Mouse (Mus musculus) liver, embryonic 13.5 days (tissue): ENCODE results near the gene Ankrd52. TPM values are rescaled to one million over a fixed set of nuclear protein-coding genes. Genes with fewer than 3 reads are reported as not detected.
A peak's percentile ranks its signal among the peaks of the same experiment; 100 is the strongest.

Experiments used
- ATAC-seq: fragments of 200-750 bp; cut with Nextera tagmentation; 2 replicates; pipeline ENCODE4 v1.8.0; 2017; ENCODE audit warnings: low read depth, mild to moderate bottlenecking, moderate number of reproducible peaks, moderate library complexity
- DNase-seq: peaks from one replicate; pipeline ENCODE4 v3.0.0; 2022
- H3K27ac ChIP-seq: fragments of 300-500 bp; sonication (generic); 2 replicates; pipeline ENCODE4 v1.5.1; 2015; ENCODE audit warnings: moderate library complexity, mild to moderate bottlenecking, inconsistent platforms
- H3K27me3 ChIP-seq: fragments of 300-500 bp; sonication (generic); 2 replicates; pipeline ENCODE4 v1.6.1; 2015; ENCODE audit warnings: mild to moderate bottlenecking, inconsistent platforms
- H3K36me3 ChIP-seq: fragments of 300-500 bp; sonication (generic); 2 replicates; pipeline ENCODE4 v1.6.1; 2015; ENCODE audit warnings: mild to moderate bottlenecking, inconsistent platforms
- H3K4me1 ChIP-seq: fragments of 300-500 bp; sonication (generic); replicated peaks from 2 replicates; pipeline ENCODE4 v1.6.1; 2015; ENCODE audit warnings: inconsistent platforms
- H3K4me2 ChIP-seq: fragments of 300-500 bp; sonication (generic); 2 replicates; pipeline ENCODE4 v1.6.1; 2015; ENCODE audit warnings: inconsistent platforms, mild to moderate bottlenecking, moderate library complexity
- H3K4me3 ChIP-seq: fragments of 300-500 bp; sonication (generic); replicated peaks from 2 replicates; pipeline ENCODE4 v1.5.1; 2015; ENCODE audit warnings: mild to moderate bottlenecking, inconsistent platforms
- H3K9ac ChIP-seq: fragments of 300-500 bp; sonication (generic); 2 replicates; pipeline ENCODE4 v1.6.1; 2015; ENCODE audit warnings: mild to moderate bottlenecking, inconsistent platforms
- H3K9me3 ChIP-seq: fragments of 300-500 bp; sonication (generic); replicated peaks from 2 replicates; pipeline ENCODE4 v1.6.1; 2016; ENCODE audit warnings: inconsistent platforms
- WGBS: fragments of 180-500 bp; shearing (Covaris S2); methylation state at CpG from one replicate; pipeline ENCODE4 v1.1.7; 2015; ENCODE audit not compliant: insufficient replicate concordance; 5-methylcytosine and 5-hydroxymethylcytosine counted together
- polyA plus RNA-seq: library from polyadenylated mRNA; unstranded; fragments of >200 nt; fragmentation: Nextera tagmentation; extraction: Ambion mirVana; gene quantifications from 2 replicates; pipeline ENCODE4 v1.2.1, GENCODE M21; 2015

Gene Ankrd52
- polyA plus RNA-seq, 1 experiment from 2014 or later: 5.0 TPM

- H3K9ac ChIP-seq: no peak overlapping the region
- peaks cover 90% of the 10 kb centered on the region for H3K36me3 ChIP-seq
- peak; percentile 47; the same call in 1 of the 2 replicates for ATAC-seq
- WGBS: 76% methylated on average over 8 of the region's 8 CpGs
- H3K27ac ChIP-seq: no peak overlapping the region
- no peak overlapping the region for H3K4me3 ChIP-seq
- H3K4me2 ChIP-seq: no peak overlapping the region
- peaks cover 22% of the 10 kb centered on the region for H3K4me1 ChIP-seq
- H3K9me3 ChIP-seq: no peaks in the 10 kb centered on the region
- no peaks in the 10 kb centered on the region for H3K27me3 ChIP-seq
- no peak for DNase-seq
Measured at GRCm38 (mm10) chr10:128382482-128382881, 5.6 kb downstream of the Ankrd52 start.

GRCm38 (mm10) chr10:128385902-128386301 lies 9.0 kb downstream of the Ankrd52 start:
- H3K27me3 ChIP-seq: no peaks in the 10 kb centered on the region
- H3K4me1 ChIP-seq: peaks cover 10% of the 10 kb centered on the region; the same call in 1 of the 2 replicates
- no peak overlapping the region for H3K9ac ChIP-seq
- WGBS: 89% methylated on average over 7 of the region's 7 CpGs
- peaks cover 99% of the 10 kb centered on the region for H3K36me3 ChIP-seq
- H3K9me3 ChIP-seq: no peaks in the 10 kb centered on the region
- no peak overlapping the region for H3K4me3 ChIP-seq
- H3K4me2 ChIP-seq: no peak overlapping the region
- ATAC-seq (no peak), DNase-seq (no peak)
- H3K27ac ChIP-seq: no peak overlapping the region

DNA sequence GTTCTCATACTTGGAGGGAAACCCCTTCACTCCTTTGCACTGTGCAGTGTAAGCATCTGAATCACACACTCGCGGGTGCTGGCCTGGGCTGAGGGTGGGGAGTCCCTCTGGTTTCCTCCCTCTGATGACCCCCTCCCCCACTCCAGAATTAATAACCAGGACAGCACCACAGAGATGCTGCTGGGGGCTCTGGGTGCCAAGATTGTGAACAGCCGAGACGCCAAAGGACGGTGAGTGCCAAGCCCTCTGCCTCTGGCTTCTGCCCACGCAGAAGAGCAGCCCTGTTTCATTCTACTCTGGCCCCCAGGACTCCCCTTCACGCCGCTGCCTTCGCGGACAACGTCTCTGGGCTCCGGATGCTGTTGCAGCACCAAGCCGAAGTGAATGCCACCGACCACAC lies 12.0 kb downstream of the Ankrd52 start:
- Histone ChIP-seq H3K4me2 (no peak overlapping the region), H3K4me1 (peaks cover 10% of the 10 kb centered on the region), H3K9ac (no peak overlapping the region), H3K9me3 (no peaks in the 10 kb centered on the region), H3K27me3 (no peaks in the 10 kb centered on the region), H3K36me3 (peaks cover 98% of the 10 kb centered on the region), H3K4me3 (no peak overlapping the region), H3K27ac (no peak overlapping the region)
- 85% methylated on average over 14 of the region's 14 CpGs for WGBS
- ATAC-seq (no peak), DNase-seq (no peak)

DNA sequence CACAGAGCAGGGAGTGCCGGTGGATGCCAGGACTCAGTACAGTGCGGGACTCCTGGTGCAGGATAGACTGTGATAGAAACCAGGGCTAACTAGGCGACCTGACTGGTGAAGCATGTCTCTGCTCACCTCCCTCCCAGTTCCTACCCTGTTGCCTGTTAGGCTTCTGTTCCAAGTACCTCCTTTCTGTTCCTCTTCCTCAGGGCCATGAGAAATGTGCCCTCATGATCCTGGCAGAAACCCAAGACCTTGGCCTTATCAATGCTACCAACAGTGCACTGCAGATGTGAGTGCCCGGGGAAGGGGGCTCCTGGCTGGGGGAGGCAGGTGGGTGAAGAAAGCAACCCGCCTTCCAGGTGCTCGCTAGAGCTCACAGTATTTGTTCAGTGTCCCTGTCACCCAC lies 12.7 kb downstream of the Ankrd52 start:
- no peaks in the 10 kb centered on the region for H3K27me3 ChIP-seq
- no peak overlapping the region for H3K4me2 ChIP-seq
- peaks cover 95% of the 10 kb centered on the region for H3K36me3 ChIP-seq
- DNase-seq (no peak), ATAC-seq (no peak)
- no peaks in the 10 kb centered on the region for H3K9me3 ChIP-seq
- H3K4me1 ChIP-seq: peaks cover 16% of the 10 kb centered on the region
- no peak overlapping the region for H3K27ac ChIP-seq
- no peak overlapping the region for H3K4me3 ChIP-seq
- WGBS: 72% methylated on average over 6 of the region's 6 CpGs
- H3K9ac ChIP-seq: no peak overlapping the region

- DNase-seq (no peak), ATAC-seq (no peak)
- Histone ChIP-seq H3K4me1 (peaks cover 21% of the 10 kb centered on the region), H3K9me3 (no peaks in the 10 kb centered on the region), H3K4me2 (no peak overlapping the region), H3K9ac (no peak overlapping the region), H3K27me3 (no peaks in the 10 kb centered on the region), H3K4me3 (no peak overlapping the region), H3K27ac (no peak overlapping the region), H3K36me3 (peaks cover 92% of the 10 kb centered on the region)
- 92% methylated on average over 12 of the region's 12 CpGs for WGBS
Measured at GRCm38 (mm10) chr10:128390366-128390765, 13.5 kb downstream of the Ankrd52 start.

DNA sequence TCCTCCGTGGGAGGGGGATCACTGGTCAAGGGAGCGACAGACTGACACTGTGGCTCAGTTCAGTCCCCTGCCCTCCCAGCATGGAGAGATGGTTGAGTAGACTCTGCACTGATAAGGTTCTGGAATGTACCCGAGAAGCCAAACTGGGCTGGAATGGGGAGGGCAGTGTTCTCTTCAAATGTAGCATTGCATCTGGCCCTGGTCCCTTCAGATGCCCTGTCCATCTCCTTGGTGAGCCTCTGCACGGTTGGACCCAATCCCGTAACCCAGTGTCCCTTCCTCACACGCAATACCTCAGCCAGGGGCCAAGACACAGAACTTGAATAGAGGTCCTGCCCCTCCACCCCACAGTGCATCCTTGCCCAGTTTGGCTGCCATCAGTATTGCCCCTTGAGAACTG lies 14.9 kb downstream of the Ankrd52 start:
- Histone ChIP-seq H3K36me3 (peaks cover 83% of the 10 kb centered on the region), H3K27ac (no peak overlapping the region), H3K4me1 (peaks cover 36% of the 10 kb centered on the region), H3K4me3 (no peak overlapping the region), H3K27me3 (no peaks in the 10 kb centered on the region), H3K9me3 (no peaks in the 10 kb centered on the region), H3K4me2 (no peak overlapping the region), H3K9ac (no peak overlapping the region)
- WGBS: 77% methylated on average over 6 of the region's 6 CpGs
- ATAC-seq (no peak), DNase-seq (no peak)

GRCm38 (mm10) chr10:128396017-128396673 lies 19.2 kb downstream of the Ankrd52 start:
- no peak overlapping the region for H3K9ac ChIP-seq
- DNase-seq (no peak), ATAC-seq (peak; percentile 4; the same call in 1 of the 2 replicates)
- no peak overlapping the region for H3K4me3 ChIP-seq
- H3K36me3 ChIP-seq: peaks cover 44% of the 10 kb centered on the region
- 48% methylated on average over 11 of the region's 11 CpGs for WGBS
- H3K9me3 ChIP-seq: no peaks in the 10 kb centered on the region
- peaks cover 36% of the 10 kb centered on the region for H3K4me1 ChIP-seq
- H3K27me3 ChIP-seq: no peaks in the 10 kb centered on the region
- no peak overlapping the region for H3K27ac ChIP-seq
- H3K4me2 ChIP-seq: no peak overlapping the region

DNA sequence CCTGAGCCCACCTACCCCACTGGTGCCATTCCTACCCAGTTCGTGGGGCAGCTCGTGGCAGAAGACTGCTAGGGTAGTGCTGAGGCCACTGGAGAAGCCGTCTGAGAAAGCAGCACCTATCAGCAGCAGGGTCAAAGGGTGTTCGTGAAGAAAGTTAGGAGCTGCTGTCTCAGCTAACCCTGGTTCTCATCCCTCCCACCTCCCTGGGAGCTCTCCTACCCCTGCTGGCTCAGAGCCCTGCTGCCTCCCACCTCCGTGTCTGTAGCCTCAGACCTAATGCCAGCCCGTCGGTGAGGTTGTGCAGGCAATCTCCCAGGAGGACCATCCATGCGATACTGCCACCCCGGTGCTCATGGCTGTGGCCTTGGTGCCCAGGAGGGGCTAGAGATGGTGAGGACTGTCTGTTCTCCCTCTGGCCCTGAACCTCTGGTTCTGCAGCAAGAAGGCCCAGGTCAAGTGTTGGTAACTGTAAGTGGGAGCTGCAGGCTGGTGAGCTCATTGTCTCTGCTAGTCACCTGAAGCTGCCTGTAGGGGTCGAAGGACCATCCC lies 19.9 kb downstream of the Ankrd52 start:
- no peak for ATAC-seq
- no peak overlapping the region for H3K9ac ChIP-seq
- no peak overlapping the region for H3K4me3 ChIP-seq
- H3K4me1 ChIP-seq: peaks cover 36% of the 10 kb centered on the region
- H3K9me3 ChIP-seq: no peaks in the 10 kb centered on the region
- H3K36me3 ChIP-seq: peaks cover 42% of the 10 kb centered on the region
- H3K4me2 ChIP-seq: no peak overlapping the region
- H3K27ac ChIP-seq: no peak overlapping the region
- DNase-seq: no peak
- WGBS: 72% methylated on average over 10 of the region's 10 CpGs
- H3K27me3 ChIP-seq: no peaks in the 10 kb centered on the region

DNA sequence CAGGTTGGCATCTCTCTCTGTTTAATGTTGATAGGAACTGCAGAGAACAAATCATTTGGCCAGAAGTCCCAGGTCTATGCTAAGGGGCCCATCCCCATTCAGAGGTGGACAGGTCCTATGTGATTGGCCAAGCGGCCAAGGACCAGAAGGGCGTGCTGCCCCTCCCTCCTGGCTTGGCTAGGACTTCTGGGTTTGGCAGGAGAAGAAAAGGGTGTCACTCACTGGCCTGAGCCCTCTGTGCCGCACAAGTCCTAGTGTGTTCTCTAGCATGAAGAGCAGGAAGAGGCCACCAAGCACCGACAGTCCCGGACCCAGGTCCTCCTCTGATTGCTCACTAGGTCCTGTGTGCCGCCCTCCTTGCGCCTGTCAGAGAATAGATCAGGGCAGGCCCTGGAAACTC lies 20.6 kb downstream of the Ankrd52 start:
- Histone ChIP-seq H3K4me3 (no peak overlapping the region), H3K36me3 (peaks cover 36% of the 10 kb centered on the region), H3K4me1 (peaks cover 36% of the 10 kb centered on the region), H3K27me3 (no peaks in the 10 kb centered on the region), H3K27ac (no peak overlapping the region), H3K9me3 (no peaks in the 10 kb centered on the region), H3K4me2 (no peak overlapping the region), H3K9ac (no peak overlapping the region)
- no peak for ATAC-seq
- 63% methylated on average over 7 of the region's 7 CpGs for WGBS
- DNase-seq: no peak

- Histone ChIP-seq H3K9ac (0 out of 2 replicates have a peak overlapping the region, but pooled peaks have one; percentile 22), H3K36me3 (0 out of 2 replicates have a peak, but pooled peaks cover 18% of the 10 kb centered on the region), H3K4me3 (peak overlapping the region; percentile 31), H3K27ac (no peak overlapping the region), H3K9me3 (no peaks in the 10 kb centered on the region), H3K4me1 (peaks cover 22% of the 10 kb centered on the region), H3K27me3 (no peaks in the 10 kb centered on the region), H3K4me2 (peak overlapping the region; percentile 53)
- DNase-seq: no peak
- 56% methylated on average over 5 of the region's 5 CpGs for WGBS
- peak; percentile 57 for ATAC-seq
Measured at GRCm38 (mm10) chr10:128400338-128400737, 23.4 kb downstream of the Ankrd52 start.

- ATAC-seq (no peak), DNase-seq (no peak)
- no peak within 1 kb of the TSS for H3K27ac ChIP-seq
Measured at GRCm38 (mm10) chr10:128401056-128401455, 24.1 kb downstream of the Ankrd52 start, which contains the start of gene Slc39a5. Gene Slc39a5, minus strand, starts transcription at chr10:128401229.

DNA sequence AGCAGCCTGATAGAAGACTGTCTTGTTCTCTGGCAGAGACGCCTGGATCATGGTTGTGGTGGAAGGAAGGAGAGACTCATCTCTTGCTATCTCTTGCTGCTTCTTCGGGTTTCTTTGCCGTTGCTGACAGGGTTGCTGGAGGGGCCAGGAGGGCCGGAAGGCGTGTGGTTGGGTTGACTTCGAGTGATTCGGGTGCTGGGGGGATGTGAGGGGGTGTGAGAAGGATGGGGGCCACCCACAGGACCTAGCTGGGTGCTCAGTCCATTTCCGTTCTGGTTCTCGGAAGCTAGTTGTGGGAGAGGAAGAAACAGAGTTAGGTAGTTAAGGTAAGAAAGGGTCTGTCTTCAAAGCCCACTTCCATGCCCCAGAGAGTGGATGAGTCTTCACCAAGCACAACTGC lies 24.7 kb downstream of the Ankrd52 start:
- WGBS: 57% methylated on average over 9 of the region's 9 CpGs
- Histone ChIP-seq H3K36me3 (peaks cover 25% of the 10 kb centered on the region), H3K4me1 (peaks cover 9% of the 10 kb centered on the region), H3K9me3 (no peaks in the 10 kb centered on the region), H3K4me3 (no peak overlapping the region), H3K27me3 (no peaks in the 10 kb centered on the region), H3K4me2 (no peak overlapping the region), H3K27ac (no peak overlapping the region), H3K9ac (no peak overlapping the region)
- no peak for ATAC-seq
- no peak for DNase-seq

More at GRCm38 (mm10) chr10:128401056-128401455, 24.1 kb downstream of the Ankrd52 start, which contains the start of gene Slc39a5:
- no peaks in the 10 kb centered on the region for H3K27me3 ChIP-seq
- peak within 1 kb of the TSS; percentile 53 for H3K4me2 ChIP-seq
- no peaks in the 10 kb centered on the region for H3K9me3 ChIP-seq
- 57% methylated on average over 2 of the region's 2 CpGs for WGBS
- H3K9ac ChIP-seq: 0 out of 2 replicates have a peak within 1 kb of the TSS, but pooled peaks have one; percentile 22
- H3K4me1 ChIP-seq: peaks cover 14% of the 10 kb centered on the region
- H3K4me3 ChIP-seq: peak within 1 kb of the TSS; percentile 31
- peaks cover 21% of the 10 kb centered on the region for H3K36me3 ChIP-seq
